Mouse (Mus musculus) heart, embryonic 14.5 days (tissue): ENCODE measurements around the gene Btbd11. TPM values are rescaled to one million over a fixed set of nuclear protein-coding genes. Genes with fewer than 3 reads are reported as not detected.

Experiments used
- ATAC-seq: fragments of 200-750 bp; cut with Nextera tagmentation; 2 replicates; pipeline ENCODE4 v1.8.0; 2017; ENCODE audit warnings: low read depth, moderate TSS enrichment; ENCODE audit not compliant: insufficient number of reproducible peaks, insufficient read depth, low FRiP score
- H3K27ac ChIP-seq, 2 experiments: fragments of 200-500 bp in 1 of 2; fragments of 300-500 bp in 1 of 2; sonication (generic) in 1 of 2; replicated peaks in 1 of 2; 2 replicates each; pipeline ENCODE4 v1.5.1; 2012 to 2014; ENCODE audit warnings: low read depth in 2 of 2, low read length in 2 of 2, control low read depth in 1 of 2, mild to moderate bottlenecking in 1 of 2, mixed read lengths in 1 of 2; ENCODE audit not compliant: control insufficient read depth in 1 of 2, insufficient read depth in 1 of 2
- H3K27me3 ChIP-seq: fragments of 300-500 bp; sonication (generic); 2 replicates; pipeline ENCODE4 v1.6.1; 2014; ENCODE audit warnings: mild to moderate bottlenecking, low read length, control low read depth; ENCODE audit not compliant: control insufficient read depth, insufficient read depth
- H3K36me3 ChIP-seq: fragments of 300-500 bp; sonication (generic); 2 replicates; pipeline ENCODE4 v1.6.1; 2014; ENCODE audit warnings: mild to moderate bottlenecking, control low read depth, low read length, mixed read lengths; ENCODE audit not compliant: control insufficient read depth, insufficient read depth
- H3K4me1 ChIP-seq, 2 experiments: fragments of 200-500 bp in 1 of 2; fragments of 300-500 bp in 1 of 2; sonication (generic) in 1 of 2; 2 replicates each; pipeline ENCODE4 v1.6.1; 2012 to 2014; ENCODE audit warnings: low read length in 2 of 2, control low read depth in 1 of 2, mixed read lengths in 1 of 2; ENCODE audit not compliant: control insufficient read depth in 2 of 2, insufficient read depth in 2 of 2
- H3K4me2 ChIP-seq: fragments of 300-500 bp; sonication (generic); 2 replicates; pipeline ENCODE4 v1.6.1; 2014; ENCODE audit warnings: mild to moderate bottlenecking, low read length
- H3K4me3 ChIP-seq, 2 experiments: fragments of 200-500 bp in 1 of 2; fragments of 300-500 bp in 1 of 2; sonication (generic) in 1 of 2; 2 replicates each; pipeline ENCODE4 v1.5.1; 2012 to 2014; ENCODE audit warnings: low read length in 2 of 2, mild to moderate bottlenecking in 2 of 2, control low read depth in 1 of 2, low read depth in 1 of 2, moderate library complexity in 1 of 2; ENCODE audit not compliant: control insufficient read depth in 1 of 2, insufficient read depth in 1 of 2
- H3K9ac ChIP-seq: fragments of 300-500 bp; sonication (generic); 2 replicates; pipeline ENCODE4 v1.6.1; 2014; ENCODE audit warnings: mild to moderate bottlenecking, low read length
- H3K9me3 ChIP-seq: fragments of 300-500 bp; sonication (generic); 2 replicates; pipeline ENCODE4 v1.6.1; 2016; ENCODE audit warnings: low read length, control low read depth; ENCODE audit not compliant: control insufficient read depth
- WGBS: fragments of 180-500 bp; shearing (Covaris S2); extraction: QIAGEN DNeasy Blood & Tissue Kit; methylation state at CpG from one replicate; pipeline ENCODE4 v1.1.7; 2014; 5-methylcytosine and 5-hydroxymethylcytosine counted together
- polyA plus RNA-seq: library from polyadenylated mRNA; unstranded; fragments of >200 nt; fragmentation: Nextera tagmentation; extraction: Ambion mirVana; gene quantifications from 2 replicates; pipeline ENCODE4 v1.2.1, GENCODE M21; 2014

The Btbd11 gene
- polyA plus RNA-seq, 1 experiment from 2014 or later = 0.73 TPM

DNA sequence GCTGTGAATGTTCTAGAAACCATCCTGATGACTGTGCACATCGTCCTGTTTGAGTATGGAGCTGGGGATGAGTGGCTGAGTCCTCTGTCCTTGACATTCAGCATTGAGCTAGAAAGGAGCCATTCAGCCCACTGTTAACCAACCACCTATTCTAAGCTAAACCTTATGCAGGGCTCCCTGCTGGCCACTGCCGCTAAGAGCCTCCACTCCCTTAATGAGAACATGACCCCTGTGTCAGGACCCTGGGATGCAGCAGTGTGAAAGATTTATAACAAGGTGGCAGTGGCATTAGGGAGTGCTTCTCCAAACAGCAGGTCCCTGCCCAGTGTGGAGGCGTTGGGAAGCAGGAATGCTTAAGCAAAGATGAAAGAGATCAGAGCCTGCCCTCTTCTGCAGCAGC is 123.7 kb downstream of the Btbd11 start:
- Histone ChIP-seq H3K4me3 (no peak overlapping the region), H3K4me1 (no peaks in the 10 kb centered on the region), H3K36me3 (no peaks in the 10 kb centered on the region), H3K4me2 (no peak overlapping the region), H3K27ac (no peak overlapping the region), H3K9ac (no peak overlapping the region), H3K27me3 (no peaks in the 10 kb centered on the region), H3K9me3 (no peaks in the 10 kb centered on the region)
- 12% methylated on average over 3 of the region's 3 CpGs for WGBS
- no peak for ATAC-seq

DNA sequence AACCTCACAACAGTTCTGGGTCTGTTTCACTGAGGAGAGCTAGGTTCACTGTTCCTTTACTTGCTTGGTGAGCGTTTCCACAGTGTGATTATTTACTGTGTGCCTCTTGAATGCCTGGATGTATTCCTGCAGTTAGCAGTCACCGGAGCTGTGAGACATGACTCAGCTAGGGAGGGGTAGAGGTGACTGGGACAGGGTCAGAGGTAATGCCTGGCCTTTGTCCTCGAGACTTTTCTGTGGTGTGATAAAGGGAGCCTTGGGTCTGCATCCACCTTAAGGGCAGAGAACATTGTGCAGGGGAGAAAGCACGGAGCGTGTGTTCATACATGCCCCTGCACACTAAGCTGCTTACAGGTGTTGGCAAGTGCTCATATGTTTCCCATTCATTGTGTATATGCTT is 126.2 kb downstream of the Btbd11 start:
- Histone ChIP-seq H3K4me1 (no peaks in the 10 kb centered on the region), H3K27me3 (no peaks in the 10 kb centered on the region), H3K27ac (no peak overlapping the region), H3K9me3 (no peaks in the 10 kb centered on the region), H3K36me3 (no peaks in the 10 kb centered on the region), H3K9ac (no peak overlapping the region), H3K4me3 (no peak overlapping the region), H3K4me2 (no peak overlapping the region)
- WGBS = 63% methylated on average over 5 of the region's 5 CpGs
- no peak for ATAC-seq

DNA sequence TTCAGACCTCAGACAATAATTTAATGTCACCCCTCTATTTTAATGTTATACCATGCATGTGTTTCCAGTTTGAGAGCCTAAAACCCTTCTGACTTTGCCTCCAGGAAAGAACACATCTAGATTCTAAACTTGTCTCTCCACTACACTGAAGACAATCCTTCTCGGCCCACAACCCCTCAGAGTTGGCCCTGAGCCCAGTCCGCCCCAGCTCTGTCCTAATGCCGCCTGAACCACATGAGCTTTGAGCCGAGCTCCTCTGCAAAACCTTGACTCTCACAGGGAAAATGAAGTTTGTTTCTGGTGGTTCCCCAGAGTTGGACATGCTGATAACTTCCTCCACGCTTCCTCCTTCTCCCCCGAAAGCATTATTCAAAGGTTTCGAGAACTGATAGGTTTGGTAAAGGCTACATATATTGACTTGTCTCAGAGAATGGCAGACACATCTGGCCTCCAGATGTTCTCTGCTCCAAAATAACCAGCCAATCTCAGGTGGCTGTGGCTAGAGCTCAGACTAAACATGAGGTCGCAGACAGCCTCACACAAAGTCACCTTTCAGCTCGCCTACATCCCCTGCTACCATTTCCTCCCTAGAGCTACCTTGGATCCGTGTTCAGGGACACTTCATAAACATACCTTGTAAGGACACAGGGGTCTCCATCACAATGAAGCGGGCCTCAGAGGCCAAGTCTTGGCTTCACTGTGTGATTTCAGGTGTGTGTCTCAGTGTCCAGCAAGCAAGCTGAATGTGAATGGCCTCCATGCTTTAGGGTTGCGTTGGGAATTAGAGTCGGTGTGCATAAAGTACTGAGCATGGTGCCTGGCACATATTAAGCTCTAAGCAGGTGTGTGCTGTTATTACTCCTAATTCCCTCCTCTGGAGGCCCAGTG is 130.9 kb downstream of the Btbd11 start:
- Histone ChIP-seq H3K36me3 (no peaks in the 10 kb centered on the region), H3K4me3 (no peak overlapping the region), H3K27me3 (no peaks in the 10 kb centered on the region), H3K9ac (no peak overlapping the region), H3K9me3 (no peaks in the 10 kb centered on the region), H3K27ac (no peak overlapping the region), H3K4me1 (no peaks in the 10 kb centered on the region), H3K4me2 (no peak overlapping the region)
- WGBS = 63% methylated on average over 13 of the region's 13 CpGs
- no peak for ATAC-seq

DNA sequence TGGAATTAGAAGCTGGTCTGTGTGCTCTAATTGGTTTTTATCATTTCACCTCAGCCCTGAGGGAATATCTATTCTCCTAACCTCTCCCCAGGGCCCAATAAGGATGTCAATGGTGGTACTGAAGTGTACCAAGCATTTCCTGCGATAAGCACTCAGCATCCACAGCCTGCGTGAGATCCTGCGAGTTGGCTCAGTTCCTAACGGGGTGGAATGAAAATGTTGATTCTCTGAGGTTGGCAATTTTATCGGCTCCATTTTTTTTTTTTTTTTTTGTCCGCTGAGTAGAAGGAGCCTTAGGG is 131.4 kb downstream of the Btbd11 start:
- Histone ChIP-seq H3K4me2 (no peak overlapping the region), H3K4me1 (no peaks in the 10 kb centered on the region), H3K27me3 (no peaks in the 10 kb centered on the region), H3K36me3 (no peaks in the 10 kb centered on the region), H3K27ac (no peak overlapping the region), H3K9ac (no peak overlapping the region), H3K4me3 (no peak overlapping the region), H3K9me3 (no peaks in the 10 kb centered on the region)
- 67% methylated on average over 6 of the region's 6 CpGs for WGBS
- no peak for ATAC-seq

DNA sequence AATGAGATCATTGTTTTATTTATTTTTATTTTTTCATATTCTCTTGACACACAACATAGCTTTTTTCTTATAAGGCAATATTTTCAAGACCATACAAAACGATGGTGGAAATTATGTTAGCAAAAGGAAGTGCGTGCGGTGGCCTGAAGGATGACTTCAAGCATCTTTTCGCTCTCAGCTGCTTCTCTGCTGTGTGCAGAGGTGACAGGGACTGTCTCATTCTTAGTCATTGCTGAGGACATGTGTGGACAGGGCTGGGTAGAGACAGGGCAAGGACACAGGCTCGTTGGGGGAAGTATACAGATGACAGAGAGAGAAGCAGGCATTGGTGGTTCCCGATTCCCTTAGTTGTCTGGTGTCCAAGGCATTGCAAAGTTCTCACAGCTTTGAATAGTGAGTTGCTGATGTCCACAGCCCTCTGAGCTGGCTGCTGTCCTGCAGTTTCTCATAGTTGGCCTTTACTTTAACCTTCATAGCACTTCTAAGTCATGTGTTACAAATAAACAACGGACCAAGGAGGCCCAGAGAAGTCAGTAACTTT is 135.7 kb downstream of the Btbd11 start:
- Histone ChIP-seq H3K4me3 (no peak overlapping the region), H3K9ac (no peak overlapping the region), H3K27me3 (no peaks in the 10 kb centered on the region), H3K27ac (no peak overlapping the region), H3K4me2 (no peak overlapping the region), H3K4me1 (peaks cover 0 to 2% of the 10 kb centered on the region in 2 experiments; a peak in 1 of 4 replicates), H3K36me3 (no peaks in the 10 kb centered on the region), H3K9me3 (no peaks in the 10 kb centered on the region)
- WGBS = 78% methylated on average over 7 of the region's 7 CpGs
- no peak for ATAC-seq

DNA sequence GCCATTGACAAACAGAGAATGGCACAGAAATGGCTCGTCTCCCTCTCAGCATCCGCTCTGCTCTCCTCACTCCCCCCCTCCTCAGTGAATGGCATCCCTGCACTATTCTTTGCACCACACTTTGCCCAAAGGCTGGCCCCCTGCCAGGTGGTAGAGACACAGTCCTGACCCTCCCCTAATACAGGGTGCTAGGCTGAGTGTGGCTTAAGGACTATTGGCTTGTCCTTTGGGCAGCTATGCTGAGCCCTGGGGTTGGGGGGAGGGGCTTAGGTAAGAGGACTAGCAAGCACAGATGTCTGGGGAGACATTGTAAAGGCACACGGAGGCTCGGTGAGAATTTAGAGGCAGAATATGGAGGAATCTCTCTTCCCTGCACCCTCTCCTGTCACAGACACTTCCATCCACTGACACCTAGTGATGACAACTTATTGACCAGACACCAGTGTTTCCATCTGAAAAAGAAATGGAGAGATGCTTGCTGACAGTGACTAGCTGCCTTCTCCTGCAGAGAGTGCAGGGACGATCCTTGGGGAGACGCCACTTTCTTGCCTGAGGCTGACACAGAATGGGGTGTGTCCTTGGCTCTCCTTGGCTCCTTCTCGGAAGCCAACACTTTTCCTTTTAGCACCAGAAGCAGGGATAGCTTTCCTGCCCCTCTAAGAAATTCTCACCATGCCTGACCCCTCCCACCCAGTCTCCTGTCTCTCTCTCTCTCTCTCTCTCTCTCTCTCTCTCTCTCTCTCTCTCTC is 138.8 kb downstream of the Btbd11 start:
- Histone ChIP-seq H3K9me3 (no peaks in the 10 kb centered on the region), H3K36me3 (no peaks in the 10 kb centered on the region), H3K27me3 (no peaks in the 10 kb centered on the region), H3K4me2 (no peak overlapping the region), H3K4me3 (no peak overlapping the region), H3K4me1 (peaks cover 0 to 2% of the 10 kb centered on the region in 2 experiments; a peak in 1 of 4 replicates), H3K9ac (no peak overlapping the region), H3K27ac (no peak overlapping the region)
- no peak; the same call in 1 of the 2 replicates for ATAC-seq
- 25% methylated on average over 7 of the region's 7 CpGs for WGBS

DNA sequence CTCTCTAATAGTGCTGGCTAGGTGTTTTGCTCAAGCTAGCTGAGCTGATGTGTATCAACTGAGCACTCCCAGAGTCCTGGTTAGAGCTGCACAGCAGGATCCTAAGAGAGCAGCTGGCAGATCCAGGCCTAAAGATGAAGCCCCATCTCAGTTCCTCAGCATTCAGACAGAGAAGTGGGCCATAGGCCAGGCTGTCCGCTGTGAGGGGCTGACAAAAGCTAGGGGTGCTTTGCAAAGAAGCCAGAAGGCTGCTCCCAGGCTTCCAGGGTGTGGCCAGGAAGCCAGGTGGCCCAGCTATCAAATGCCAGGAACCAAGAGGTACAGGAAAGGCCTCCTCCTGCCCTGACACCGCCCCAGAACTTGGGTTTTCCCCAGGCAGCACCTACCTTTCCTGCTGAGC is 140.0 kb downstream of the Btbd11 start:
- H3K4me2 ChIP-seq = no peak overlapping the region
- no peak overlapping the region for H3K4me3 ChIP-seq
- H3K4me1 ChIP-seq = peaks cover 0 to 2% of the 10 kb centered on the region in 2 experiments; a peak in 1 of 4 replicates
- ATAC-seq = no peak; the same call in 1 of the 2 replicates
- H3K36me3 ChIP-seq = no peaks in the 10 kb centered on the region
- no peaks in the 10 kb centered on the region for H3K9me3 ChIP-seq
- WGBS = 88% methylated on average over 2 of the region's 2 CpGs
- H3K27ac ChIP-seq = no peak overlapping the region
- H3K9ac ChIP-seq = no peak overlapping the region
- H3K27me3 ChIP-seq = no peaks in the 10 kb centered on the region
